Comparison of ENCODE assay signal across 15 mouse cellular contexts in genomic region chr4:140842909-140843308, GRCm38 (mm10).
"Had no signal": no experiment of that assay in that cellular context is flagged by ENCODE, and none has a peak within 500 bp of the region (broad histone marks: within the 10 kb centered on the region; RNA-seq: fewer than 3 reads in every experiment).

No protein-coding gene starts in this region.

- ATAC-seq: liver, postnatal 0 days; lung, postnatal 0 days; midbrain, embryonic 16.5 days had no signal

- DNase-seq: liver, postnatal 0 days; lung, adult 2 months; lung, postnatal 14 days; lung, postnatal 36 days; midbrain, embryonic 14.5 days; retina, postnatal 1 day; right cerebral cortex, adult 18-20 months; right cerebral cortex, postnatal 25 days; right cerebral cortex, postnatal 4 days; spleen, adult 18-20 months; thymus, adult 18-20 months; thymus, postnatal 14 days; thymus, postnatal 36 days had no signal
